Mouse (Mus musculus): Measurements from ENCODE around the gene Plcb3. TPM values are rescaled to one million over a fixed set of nuclear protein-coding genes. Genes with fewer than 3 reads are reported as not detected.

Plcb3 gene
- 22.7 and 28.3 TPM in 2 replicates for polyA plus RNA-seq (2012; rRNA removed)

DNA sequence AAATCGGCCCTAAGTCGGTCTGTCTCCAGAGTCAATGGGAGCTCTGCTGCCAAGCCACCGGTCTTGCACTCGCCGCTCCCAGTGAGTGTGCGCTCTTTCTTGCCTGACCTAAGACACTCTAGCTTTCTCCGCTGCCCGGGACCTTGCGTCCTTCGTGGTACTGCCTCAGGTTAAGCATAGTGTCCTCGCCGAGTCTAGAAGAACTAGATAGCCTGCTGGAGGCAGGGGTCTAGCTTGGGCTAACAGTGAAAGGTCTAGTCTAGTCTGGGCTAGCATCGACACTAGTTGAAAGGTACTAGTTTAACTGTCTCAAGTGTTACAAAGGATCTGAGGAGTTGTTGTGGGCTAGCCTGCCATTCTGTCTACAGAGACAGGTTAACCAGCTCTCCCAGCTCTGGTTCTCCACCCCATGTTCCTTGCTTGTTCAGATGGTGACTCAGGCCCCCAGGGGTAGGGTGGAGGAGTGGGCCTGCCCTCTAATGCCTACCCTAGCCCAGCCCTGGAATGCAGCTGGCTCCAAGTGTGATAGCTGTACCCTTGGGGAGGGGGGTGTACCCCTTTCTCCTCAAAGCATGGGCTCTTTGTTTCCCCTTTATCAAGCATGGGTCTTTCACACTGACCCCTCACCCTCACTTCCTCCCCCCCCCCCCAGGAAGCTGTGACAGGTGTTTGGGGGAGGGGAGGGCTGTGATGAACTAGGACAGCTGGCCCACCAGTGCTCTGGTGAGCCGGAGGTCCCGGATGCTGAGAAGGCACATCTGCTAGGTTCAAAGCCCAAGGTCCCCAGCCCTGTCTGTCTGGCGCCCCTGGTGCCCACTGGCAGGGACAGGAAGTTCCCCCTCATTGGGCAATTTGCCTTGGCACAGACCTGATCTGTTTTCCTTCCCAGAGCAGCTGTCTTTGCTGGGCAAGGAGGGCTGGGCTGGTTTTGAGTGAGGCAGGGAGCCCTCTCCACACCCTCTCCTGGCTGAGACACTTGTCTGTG, at the start of gene Plcb3:
Gene Plcb3, minus strand, starts transcription at position 934 of the 985 bp plus-strand sequence.
- TF ChIP-seq CTCF (IDR thresholded peaks at IDR 0.05; ENCODE audit: borderline replicate concordance, extremely low read depth, insufficient read depth, insufficient read length) (peak; percentile 50), POLR2A (IDR thresholded peaks at IDR 0.05; ENCODE audit: borderline replicate concordance, extremely low read depth, insufficient read depth, insufficient read length, poor library complexity, severe bottlenecking) (0 out of 2 replicates have a peak, but pooled peaks have one; percentile 11)
- peak; percentile 95 for DNase-seq (ENCODE audit: low read depth)

- TF ChIP-seq CTCF (IDR thresholded peaks at IDR 0.05; ENCODE audit: borderline replicate concordance, extremely low read depth, insufficient read depth, insufficient read length), result peak; percentile 75
- TF ChIP-seq POLR2A (IDR thresholded peaks at IDR 0.05; ENCODE audit: borderline replicate concordance, extremely low read depth, insufficient read depth, insufficient read length, poor library complexity, severe bottlenecking), result no peak
- peak; percentile 74 for DNase-seq (ENCODE audit: low read depth)
Measured at GRCm38 (mm10) chr19:7020224-7020641, 44.0 kb upstream of the Plcb3 start.

DNA sequence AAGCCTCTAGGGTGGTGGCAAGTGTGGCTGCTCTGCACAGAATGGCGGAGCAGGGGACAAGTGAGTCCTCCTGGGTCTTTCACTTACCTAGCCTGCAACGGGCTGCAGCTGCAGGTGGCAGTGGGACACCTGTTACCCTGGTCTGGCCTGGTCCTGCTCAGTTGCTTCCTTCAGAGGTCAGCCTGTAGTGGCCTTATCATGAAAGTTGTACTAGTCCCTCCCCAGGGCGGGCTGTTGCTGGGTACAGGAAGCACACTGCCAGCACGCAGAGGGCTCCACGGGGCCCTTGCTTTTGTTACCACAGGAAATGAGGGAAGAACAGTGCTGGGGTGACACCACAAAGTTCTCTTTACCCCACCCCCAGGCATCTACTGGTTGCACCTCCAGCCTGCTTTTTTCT, 42.9 kb upstream of the Plcb3 start, which contains the start of gene Fermt3:
Gene Fermt3, minus strand, starts transcription at position 279 of the 400 bp plus-strand sequence.
- TF ChIP-seq POLR2A (IDR thresholded peaks at IDR 0.05; ENCODE audit: borderline replicate concordance, extremely low read depth, insufficient read depth, insufficient read length, poor library complexity, severe bottlenecking) (no peak), CTCF (IDR thresholded peaks at IDR 0.05; ENCODE audit: borderline replicate concordance, extremely low read depth, insufficient read depth, insufficient read length) (no peak)

DNA sequence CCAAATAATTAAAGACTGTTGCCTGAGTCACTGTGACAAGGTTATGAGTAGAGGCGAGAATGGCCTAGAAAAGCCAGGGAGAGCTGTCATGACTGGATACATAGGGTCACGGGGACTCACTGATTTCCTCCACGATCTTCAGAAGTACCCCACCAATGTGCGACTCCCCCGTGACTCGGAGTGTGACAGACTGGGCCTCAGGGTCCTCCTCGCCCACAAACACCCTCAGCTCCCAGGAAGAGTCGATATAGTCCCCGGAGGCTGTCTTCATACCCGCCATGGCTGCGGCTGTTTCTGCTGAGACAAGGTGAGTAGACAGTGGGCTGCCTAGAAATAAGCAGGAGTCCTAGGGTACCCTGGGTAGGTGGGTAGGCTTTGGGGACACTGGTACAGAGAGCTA, 42.3 kb upstream of the Plcb3 start:
- no peak for TF ChIP-seq CTCF (IDR thresholded peaks at IDR 0.05; ENCODE audit: borderline replicate concordance, extremely low read depth, insufficient read depth, insufficient read length)
- TF ChIP-seq POLR2A (IDR thresholded peaks at IDR 0.05; ENCODE audit: borderline replicate concordance, extremely low read depth, insufficient read depth, insufficient read length, poor library complexity, severe bottlenecking), result no peak
- no peak for DNase-seq (ENCODE audit: low read depth)

More for the DNA sequence above, 42.9 kb upstream of the Plcb3 start, which contains the start of gene Fermt3:
- no peak for DNase-seq (ENCODE audit: low read depth)

DNA sequence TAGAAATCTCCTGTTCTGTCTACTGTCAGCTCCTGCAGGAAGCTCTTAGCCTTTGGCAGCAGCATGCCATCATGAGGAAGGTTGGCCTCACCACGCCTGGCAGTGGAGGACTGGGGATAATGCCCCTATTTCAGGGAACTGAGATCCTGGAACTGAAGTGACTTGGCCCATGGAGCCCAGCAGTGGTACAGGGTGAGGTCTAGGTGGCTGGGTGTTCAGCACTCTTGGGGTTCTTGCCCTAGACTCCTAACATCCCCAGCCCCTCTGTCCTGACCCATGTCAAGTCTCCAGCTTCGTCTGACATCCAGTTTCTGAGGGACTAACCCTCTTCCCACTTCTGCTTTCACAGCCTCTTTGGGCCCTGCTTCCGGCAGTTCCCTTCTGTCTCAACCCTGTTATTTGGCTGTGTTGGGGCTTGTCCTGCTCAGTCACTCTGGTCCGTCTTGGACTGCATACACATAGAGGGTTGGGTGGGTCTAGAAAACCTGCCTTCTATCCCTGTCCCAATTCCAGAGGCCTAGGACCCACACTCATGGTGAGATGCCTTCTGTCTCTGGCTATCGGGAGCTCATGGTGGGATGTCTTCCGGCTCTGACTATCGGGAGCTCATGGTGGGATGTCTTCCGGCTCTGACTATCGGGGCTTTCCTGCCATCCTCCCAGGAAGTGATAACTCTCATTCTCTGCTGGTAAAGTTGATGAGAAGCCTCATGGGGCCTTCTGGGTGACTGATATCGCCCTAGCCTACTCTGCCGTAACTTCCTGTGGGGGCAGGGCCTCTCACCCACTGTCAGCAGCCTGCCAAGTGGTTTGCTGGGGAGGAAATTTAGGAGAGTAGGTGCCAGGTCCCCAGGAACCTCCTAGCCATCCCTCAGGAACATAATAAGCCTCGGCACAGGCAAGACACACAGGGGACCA, 41.5 kb upstream of the Plcb3 start:
- no peak for DNase-seq (ENCODE audit: low read depth)

DNA sequence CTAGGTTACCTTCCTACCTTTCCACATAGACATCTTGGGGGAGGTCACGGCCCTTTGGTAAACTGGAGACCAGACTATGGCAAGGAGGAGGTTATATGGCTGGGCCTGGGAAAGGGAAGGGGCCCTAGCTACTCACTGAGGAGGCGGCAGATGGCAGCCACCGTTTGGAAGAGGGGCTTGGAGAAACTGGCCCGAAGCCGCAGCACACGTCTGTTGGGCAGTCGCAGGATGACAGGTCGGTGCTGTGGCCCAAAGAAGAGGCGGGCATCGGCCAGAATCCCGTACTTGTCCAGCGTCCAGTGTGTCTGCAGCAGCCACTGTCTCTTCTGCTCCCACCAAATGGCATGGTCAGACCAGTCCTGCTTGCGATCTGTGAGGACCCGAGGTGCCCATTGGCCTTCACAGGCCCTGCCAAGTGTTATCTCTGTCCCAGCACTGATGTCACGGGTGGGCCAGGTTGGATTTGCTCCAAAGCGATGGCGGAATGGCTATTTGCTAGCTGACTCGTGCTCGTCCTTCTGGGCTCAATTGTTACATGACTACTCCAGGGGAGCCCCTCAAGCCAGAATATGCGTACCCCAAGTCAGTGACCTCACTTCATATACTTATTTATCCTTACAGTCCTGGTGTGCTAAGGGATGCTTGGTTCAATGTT, 38.3 kb upstream of the Plcb3 start:
- TF ChIP-seq POLR2A (IDR thresholded peaks at IDR 0.05; ENCODE audit: borderline replicate concordance, extremely low read depth, insufficient read depth, insufficient read length, poor library complexity, severe bottlenecking) (no peak), CTCF (IDR thresholded peaks at IDR 0.05; ENCODE audit: borderline replicate concordance, extremely low read depth, insufficient read depth, insufficient read length) (no peak)
- DNase-seq (ENCODE audit: low read depth), result no peak

More for the DNA sequence above, 41.5 kb upstream of the Plcb3 start:
- TF ChIP-seq CTCF (IDR thresholded peaks at IDR 0.05; ENCODE audit: borderline replicate concordance, extremely low read depth, insufficient read depth, insufficient read length), result no peak
- no peak for TF ChIP-seq POLR2A (IDR thresholded peaks at IDR 0.05; ENCODE audit: borderline replicate concordance, extremely low read depth, insufficient read depth, insufficient read length, poor library complexity, severe bottlenecking)

GRCm38 (mm10) chr19:7013984-7014383, 37.7 kb upstream of the Plcb3 start:
- TF ChIP-seq POLR2A (IDR thresholded peaks at IDR 0.05; ENCODE audit: borderline replicate concordance, extremely low read depth, insufficient read depth, insufficient read length, poor library complexity, severe bottlenecking), result no peak
- no peak for TF ChIP-seq CTCF (IDR thresholded peaks at IDR 0.05; ENCODE audit: borderline replicate concordance, extremely low read depth, insufficient read depth, insufficient read length)
- no peak for DNase-seq (ENCODE audit: low read depth)

- TF ChIP-seq CTCF (IDR thresholded peaks at IDR 0.05; ENCODE audit: borderline replicate concordance, extremely low read depth, insufficient read depth, insufficient read length) (no peak), POLR2A (IDR thresholded peaks at IDR 0.05; ENCODE audit: borderline replicate concordance, extremely low read depth, insufficient read depth, insufficient read length, poor library complexity, severe bottlenecking) (no peak)
- no peak for DNase-seq (ENCODE audit: low read depth)
Measured at GRCm38 (mm10) chr19:7012426-7012825, 36.2 kb upstream of the Plcb3 start.

DNA sequence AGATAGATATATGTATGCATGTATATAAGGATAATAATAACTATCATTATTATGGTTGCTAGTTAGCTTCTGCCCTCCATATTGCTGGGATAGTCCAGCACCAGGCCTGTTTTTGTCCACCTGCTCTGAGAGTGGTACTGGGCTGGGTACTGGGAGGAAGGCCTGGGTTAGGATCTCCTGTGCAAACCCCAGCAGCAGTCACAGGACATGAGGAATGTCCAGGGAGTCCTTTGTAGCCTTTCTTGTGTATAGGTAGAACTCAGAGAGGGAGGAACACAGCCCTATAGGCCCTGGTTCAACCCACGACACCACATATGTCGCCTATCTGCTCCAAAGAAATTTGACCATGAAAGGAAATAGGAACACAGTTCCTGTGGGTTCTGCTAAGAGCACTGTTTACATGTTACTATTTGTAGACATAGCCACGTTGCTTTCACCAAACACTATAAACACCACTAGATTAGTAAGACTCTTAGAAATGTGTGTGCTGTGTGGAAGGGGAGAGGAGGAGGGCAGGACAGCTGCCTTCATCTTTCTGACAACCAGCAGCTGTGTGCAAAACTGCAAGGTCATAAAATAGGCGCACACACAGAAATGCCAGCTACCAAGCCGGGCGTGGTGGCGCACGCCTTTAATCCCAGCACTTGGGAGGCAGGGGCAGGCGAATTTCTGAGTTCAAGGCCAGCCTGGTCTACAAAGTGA, 30.8 kb upstream of the Plcb3 start:
- DNase-seq (ENCODE audit: low read depth), result no peak
- TF ChIP-seq POLR2A (IDR thresholded peaks at IDR 0.05; ENCODE audit: borderline replicate concordance, extremely low read depth, insufficient read depth, insufficient read length, poor library complexity, severe bottlenecking) (no peak), CTCF (IDR thresholded peaks at IDR 0.05; ENCODE audit: borderline replicate concordance, extremely low read depth, insufficient read depth, insufficient read length) (no peak)
